Mouse (Mus musculus) cerebellum, postnatal 25 days (tissue): Measurements from ENCODE around the gene B430306N03Rik.
A peak's percentile ranks its signal among the peaks of the same experiment; 100 is the strongest.
"Not testable (repeated sequence)": the region's sequence is repeated elsewhere in the genome, so short reads cannot be mapped to it uniquely, and the experiment has no call there.

ENCODE experiments used
- DNase-seq, 2 experiments: peaks; one replicate each; pipeline ENCODE4 v3.0.0; 2021; ENCODE audit warnings: mixed read lengths in 2 of 2

Gene B430306N03Rik

GRCm38 (mm10) chr17:48318686-48319085 is 2.7 kb downstream of the B430306N03Rik start:
- no peak for DNase-seq

- DNase-seq, result no peak
These were observed 5.3 kb downstream of the B430306N03Rik start for GRCm38 (mm10) chr17:48321279-48321678.

GRCm38 (mm10) chr17:48323236-48323635 is 7.3 kb downstream of the B430306N03Rik start:
- no peak for DNase-seq

- no peak for DNase-seq
These were observed 8.3 kb downstream of the B430306N03Rik start for GRCm38 (mm10) chr17:48324258-48324657.

GRCm38 (mm10) chr17:48325093-48325492 is 9.2 kb downstream of the B430306N03Rik start:
- DNase-seq, result no peak

GRCm38 (mm10) chr17:48325638-48326037 is 9.7 kb downstream of the B430306N03Rik start:
- DNase-seq, result no peak

- DNase-seq, result no peak
These were observed 10.7 kb downstream of the B430306N03Rik start for GRCm38 (mm10) chr17:48326656-48327055.

- no peak for DNase-seq
These were observed 16.6 kb downstream of the B430306N03Rik start for GRCm38 (mm10) chr17:48332524-48332923.

GRCm38 (mm10) chr17:48334186-48334585 is 18.2 kb downstream of the B430306N03Rik start:
- no peak for DNase-seq

GRCm38 (mm10) chr17:48336857-48337256 is 20.9 kb downstream of the B430306N03Rik start:
- DNase-seq, result peak; percentile 71 to 85

GRCm38 (mm10) chr17:48340267-48340666 is 24.3 kb downstream of the B430306N03Rik start:
- no peak for DNase-seq

- no peak for DNase-seq
These were observed 26.0 kb downstream of the B430306N03Rik start for GRCm38 (mm10) chr17:48341947-48342346.

- DNase-seq, result no peak
These were observed 27.1 kb downstream of the B430306N03Rik start for GRCm38 (mm10) chr17:48343065-48343464.

- DNase-seq, result no peak
These were observed 29.9 kb downstream of the B430306N03Rik start for GRCm38 (mm10) chr17:48345824-48346223.

- no peak for DNase-seq
These were observed 30.3 kb downstream of the B430306N03Rik start, which contains the start of gene Trem2 for GRCm38 (mm10) chr17:48346231-48346630. Gene Trem2 (plus strand): TSS chr17:48346401.

- DNase-seq, result no peak
These were observed 30.9 kb downstream of the B430306N03Rik start for GRCm38 (mm10) chr17:48346834-48347233.

GRCm38 (mm10) chr17:48347287-48347686 is 31.3 kb downstream of the B430306N03Rik start:
- DNase-seq, result no peak

GRCm38 (mm10) chr17:48350681-48351193 is 34.8 kb downstream of the B430306N03Rik start:
- no peak for DNase-seq

GRCm38 (mm10) chr17:48352976-48353375 is 37.0 kb downstream of the B430306N03Rik start:
- not testable (repeated sequence) for DNase-seq

GRCm38 (mm10) chr17:48355822-48356221 is 39.9 kb downstream of the B430306N03Rik start:
- DNase-seq, result no peak

- no peak for DNase-seq
These were observed 42.0 kb downstream of the B430306N03Rik start for GRCm38 (mm10) chr17:48357892-48358291.

- no peak for DNase-seq
These were observed 43.7 kb downstream of the B430306N03Rik start, which contains the start of gene Treml1 for GRCm38 (mm10) chr17:48359616-48360015. Gene Treml1 (plus strand): TSS chr17:48359916.

- DNase-seq, result no peak
These were observed 44.5 kb downstream of the B430306N03Rik start for GRCm38 (mm10) chr17:48360462-48360861.

GRCm38 (mm10) chr17:48362346-48362745 is 46.4 kb downstream of the B430306N03Rik start:
- peak in 1 of 2 experiments; percentile 16 for DNase-seq

- DNase-seq, result peak; percentile 75 to 87
These were observed 47.0 kb downstream of the B430306N03Rik start for GRCm38 (mm10) chr17:48362966-48363365.
